Mouse (Mus musculus) c-Kit-negative CD71-positive TER-119-positive erythroid progenitor cells, embryonic 14.5 days (primary cell): ENCODE measurements around the gene Ccdc115.
A peak's percentile ranks its signal among the peaks of the same experiment; 100 is the strongest.

ENCODE experiments used
- DNase-seq: peaks from one replicate; pipeline ENCODE4 v3.0.0-alpha.2; 2013; ENCODE audit warnings: low read depth, low spot score

The Ccdc115 gene

GRCm38 (mm10) chr1:34439215-34439960, at the start of gene Ccdc115, which contains the start of gene Imp4:
TSS of gene Ccdc115 (minus strand) at chr1:34439672.
TSS of gene Imp4 (plus strand) at chr1:34439851.
- peak; percentile 98 for DNase-seq

- DNase-seq = no peak
Measured at GRCm38 (mm10) chr1:34487383-34487782, 47.9 kb upstream of the Ccdc115 start.

- DNase-seq = no peak
Measured at GRCm38 (mm10) chr1:34485461-34486188, 46.2 kb upstream of the Ccdc115 start.

GRCm38 (mm10) chr1:34484470-34484869, 45.0 kb upstream of the Ccdc115 start:
- DNase-seq = no peak

GRCm38 (mm10) chr1:34481920-34482669, 42.6 kb upstream of the Ccdc115 start:
- DNase-seq = no peak

GRCm38 (mm10) chr1:34480801-34481200, 41.3 kb upstream of the Ccdc115 start:
- no peak for DNase-seq

- no peak for DNase-seq
Measured at GRCm38 (mm10) chr1:34478891-34479655, 39.6 kb upstream of the Ccdc115 start.

- no peak for DNase-seq
Measured at GRCm38 (mm10) chr1:34472427-34473300, 33.2 kb upstream of the Ccdc115 start.

GRCm38 (mm10) chr1:34469801-34470200, 30.3 kb upstream of the Ccdc115 start:
- DNase-seq = no peak

GRCm38 (mm10) chr1:34468500-34468899, 29.0 kb upstream of the Ccdc115 start:
- DNase-seq = no peak

- DNase-seq = no peak
Measured at GRCm38 (mm10) chr1:34468051-34468450, 28.6 kb upstream of the Ccdc115 start.

GRCm38 (mm10) chr1:34465445-34465844, 26.0 kb upstream of the Ccdc115 start:
- DNase-seq = no peak

- no peak for DNase-seq
Measured at GRCm38 (mm10) chr1:34464310-34464817, 24.9 kb upstream of the Ccdc115 start.

- peak; percentile 43 for DNase-seq
Measured at GRCm38 (mm10) chr1:34462766-34463165, 23.3 kb upstream of the Ccdc115 start.

- no peak for DNase-seq
Measured at GRCm38 (mm10) chr1:34460061-34460441, 20.6 kb upstream of the Ccdc115 start.

GRCm38 (mm10) chr1:34459284-34460060, 20.0 kb upstream of the Ccdc115 start, which contains the start of gene Ptpn18:
TSS of gene Ptpn18 (plus strand) at chr1:34459762.
- DNase-seq = peak; percentile 60

GRCm38 (mm10) chr1:34458431-34458830, 19.0 kb upstream of the Ccdc115 start:
- no peak for DNase-seq

GRCm38 (mm10) chr1:34443124-34443523, 3.7 kb upstream of the Ccdc115 start:
- DNase-seq = no peak

GRCm38 (mm10) chr1:34439961-34440630, 624 bp upstream of the Ccdc115 start:
- peak; percentile 13 for DNase-seq
